Mouse (Mus musculus) forebrain, postnatal 0 days (tissue): ENCODE measurements around the gene Ddx31. TPM values are rescaled to one million over a fixed set of nuclear protein-coding genes. Genes with fewer than 3 reads are reported as not detected.

Experiments used
- ATAC-seq: fragments of 200-750 bp; cut with Nextera tagmentation; 2 replicates; pipeline ENCODE4 v1.8.0; 2017; ENCODE audit warnings: mild to moderate bottlenecking, moderate library complexity
- DNase-seq: peaks from one replicate; pipeline ENCODE4 v3.0.0-alpha.2; 2015
- H3K27ac ChIP-seq: fragments of 300-500 bp; sonication (generic); 2 replicates; pipeline ENCODE4 v1.5.1; 2014; ENCODE audit warnings: low read depth, mild to moderate bottlenecking, antibody characterized with exemption, low read length, moderate library complexity, mixed read lengths
- H3K27me3 ChIP-seq: fragments of 300-500 bp; sonication (generic); 2 replicates; pipeline ENCODE4 v1.6.1; 2014; ENCODE audit warnings: mild to moderate bottlenecking, low read length, mixed read lengths; ENCODE audit not compliant: insufficient read depth
- H3K36me3 ChIP-seq: fragments of 300-500 bp; sonication (generic); 2 replicates; pipeline ENCODE4 v1.6.1; 2014; ENCODE audit warnings: mild to moderate bottlenecking, moderate library complexity; ENCODE audit not compliant: insufficient read depth
- H3K4me1 ChIP-seq: fragments of 300-500 bp; sonication (generic); 2 replicates; pipeline ENCODE4 v1.6.1; 2014; ENCODE audit warnings: antibody characterized with exemption; ENCODE audit not compliant: insufficient read depth
- H3K4me2 ChIP-seq: fragments of 300-500 bp; sonication (generic); 2 replicates; pipeline ENCODE4 v1.6.1; 2014; ENCODE audit warnings: low read depth, mild to moderate bottlenecking, moderate library complexity
- H3K4me3 ChIP-seq: fragments of 300-500 bp; sonication (generic); 2 replicates; pipeline ENCODE4 v1.5.1; 2014; ENCODE audit warnings: low read depth, low read length, mixed read lengths
- H3K9ac ChIP-seq: fragments of 300-500 bp; sonication (generic); 2 replicates; pipeline ENCODE4 v1.6.1; 2014; ENCODE audit warnings: mild to moderate bottlenecking
- H3K9me3 ChIP-seq: fragments of 300-500 bp; sonication (generic); 2 replicates; pipeline ENCODE4 v1.6.1; 2016; ENCODE audit warnings: low read length
- CTCF ChIP-seq: sonication (generic); IDR thresholded peaks from 2 replicates; pipeline ENCODE4 v1.5.1; 2016; ENCODE audit warnings: antibody characterized with exemption, control low read depth, low read depth
- WGBS: fragments of 180-500 bp; shearing (Covaris S2); extraction: QIAGEN DNeasy Blood & Tissue Kit; methylation state at CpG from one replicate; pipeline ENCODE4 v1.1.7; 2014; 5-methylcytosine and 5-hydroxymethylcytosine counted together
- polyA plus RNA-seq: library from polyadenylated mRNA; unstranded; fragments of >200 nt; fragmentation: Nextera tagmentation; extraction: Ambion mirVana; gene quantifications from 2 replicates; pipeline ENCODE4 v1.2.1, GENCODE M21; 2015
- total RNA-seq: library from RNA; depleted of rRNA; stranded (reverse); fragments of >200 nt; gene quantifications from 2 replicates; pipeline ENCODE4 v1.2.3, GENCODE M21; 2014

Gene Ddx31
- total and polyA plus RNA-seq, 2 experiments from 2014 or later = 10.0 to 22.3 TPM

GRCm38 (mm10) chr2:28892796-28893195 lies 52.6 kb downstream of the Ddx31 start:
- no peaks in the 10 kb centered on the region for H3K4me1 ChIP-seq
- no peak for TF ChIP-seq CTCF
- H3K4me2 ChIP-seq = no peak overlapping the region
- ATAC-seq (no peak), DNase-seq (no peak)
- no peak overlapping the region for H3K4me3 ChIP-seq
- no peaks in the 10 kb centered on the region for H3K9me3 ChIP-seq
- H3K9ac ChIP-seq = no peak overlapping the region
- WGBS = 20% methylated on average over 1 of the region's 1 CpGs
- no peak overlapping the region for H3K27ac ChIP-seq
- H3K36me3 ChIP-seq = peaks cover 52% of the 10 kb centered on the region
- H3K27me3 ChIP-seq = no peaks in the 10 kb centered on the region

- DNase-seq (no peak), ATAC-seq (no peak)
- Histone ChIP-seq H3K36me3 (peaks cover 49% of the 10 kb centered on the region), H3K9ac (no peak overlapping the region), H3K27me3 (no peaks in the 10 kb centered on the region), H3K4me2 (no peak overlapping the region), H3K9me3 (no peaks in the 10 kb centered on the region), H3K4me3 (no peak overlapping the region), H3K4me1 (no peaks in the 10 kb centered on the region), H3K27ac (no peak overlapping the region)
- TF ChIP-seq CTCF = no peak
- 40% methylated on average over 6 of the region's 6 CpGs for WGBS
Measured at GRCm38 (mm10) chr2:28893526-28893925, 53.3 kb downstream of the Ddx31 start.

GRCm38 (mm10) chr2:28895876-28896275 lies 55.7 kb downstream of the Ddx31 start:
- no peaks in the 10 kb centered on the region for H3K4me1 ChIP-seq
- no peak for ATAC-seq
- H3K27me3 ChIP-seq = no peaks in the 10 kb centered on the region
- H3K36me3 ChIP-seq = peaks cover 41% of the 10 kb centered on the region
- TF ChIP-seq CTCF = no peak
- no peak overlapping the region for H3K4me3 ChIP-seq
- DNase-seq = no peak
- 79% methylated on average over 7 of the region's 7 CpGs for WGBS
- H3K4me2 ChIP-seq = no peak overlapping the region
- H3K27ac ChIP-seq = no peak overlapping the region
- H3K9me3 ChIP-seq = no peaks in the 10 kb centered on the region
- no peak overlapping the region for H3K9ac ChIP-seq

- Histone ChIP-seq H3K27me3 (no peaks in the 10 kb centered on the region), H3K4me3 (no peak overlapping the region), H3K4me2 (no peak overlapping the region), H3K4me1 (no peaks in the 10 kb centered on the region), H3K9ac (no peak overlapping the region), H3K9me3 (no peaks in the 10 kb centered on the region), H3K27ac (no peak overlapping the region), H3K36me3 (peaks cover 34% of the 10 kb centered on the region)
- DNase-seq (no peak), ATAC-seq (no peak)
- no peak for TF ChIP-seq CTCF
- 69% methylated on average over 4 of the region's 4 CpGs for WGBS
Measured at GRCm38 (mm10) chr2:28897340-28897899, 57.2 kb downstream of the Ddx31 start.

GRCm38 (mm10) chr2:28902291-28902690 lies 62.1 kb downstream of the Ddx31 start:
- DNase-seq = no peak
- no peak for ATAC-seq
- no peak overlapping the region for H3K9ac ChIP-seq
- peaks cover 33% of the 10 kb centered on the region for H3K36me3 ChIP-seq
- no peak overlapping the region for H3K27ac ChIP-seq
- H3K4me1 ChIP-seq = no peaks in the 10 kb centered on the region
- no peaks in the 10 kb centered on the region for H3K9me3 ChIP-seq
- WGBS = 80% methylated on average over 8 of the region's 8 CpGs
- no peak overlapping the region for H3K4me3 ChIP-seq
- peaks cover 3% of the 10 kb centered on the region for H3K27me3 ChIP-seq
- no peak for TF ChIP-seq CTCF
- H3K4me2 ChIP-seq = no peak overlapping the region

GRCm38 (mm10) chr2:28903871-28904270 lies 63.7 kb downstream of the Ddx31 start:
- Histone ChIP-seq H3K4me2 (no peak overlapping the region), H3K4me1 (no peaks in the 10 kb centered on the region), H3K9ac (no peak overlapping the region), H3K36me3 (peaks cover 25% of the 10 kb centered on the region), H3K9me3 (no peaks in the 10 kb centered on the region), H3K27me3 (peaks cover 18% of the 10 kb centered on the region), H3K27ac (no peak overlapping the region), H3K4me3 (no peak overlapping the region)
- no peak for TF ChIP-seq CTCF
- WGBS = 83% methylated on average over 5 of the region's 5 CpGs
- DNase-seq = no peak
- no peak for ATAC-seq

GRCm38 (mm10) chr2:28904786-28905185 lies 64.6 kb downstream of the Ddx31 start:
- no peak for DNase-seq
- Histone ChIP-seq H3K27me3 (peaks cover 27% of the 10 kb centered on the region), H3K9me3 (no peaks in the 10 kb centered on the region), H3K4me2 (no peak overlapping the region), H3K36me3 (peaks cover 25% of the 10 kb centered on the region), H3K27ac (no peak overlapping the region), H3K4me1 (no peaks in the 10 kb centered on the region), H3K4me3 (no peak overlapping the region), H3K9ac (no peak overlapping the region)
- ATAC-seq = no peak
- TF ChIP-seq CTCF = no peak
- 84% methylated on average over 9 of the region's 9 CpGs for WGBS
